Mouse (Mus musculus): ENCODE measurements around the gene Nfyb. TPM values are rescaled to one million over a fixed set of nuclear protein-coding genes. Genes with fewer than 3 reads are reported as not detected.
A peak's percentile ranks its signal among the peaks of the same experiment; 100 is the strongest.

Gene Nfyb
- polyA plus RNA-seq, 1 experiment from 2014 or later, result 28.2 TPM

GRCm38 (mm10) chr10:82779831-82780230, 15.9 kb upstream of the Nfyb start:
- no peak overlapping the region for H3K27ac ChIP-seq (replicated peaks in 1 of 2; ENCODE audit: control insufficient read depth in 1 of 2, insufficient read depth in 1 of 2, low read depth in 2 of 2, low read length in 2 of 2)
- no peaks in the 10 kb centered on the region for H3K9me3 ChIP-seq (ENCODE audit: control insufficient read depth, low read length)
- no peak overlapping the region for H3K4me3 ChIP-seq (ENCODE audit: control insufficient read depth in 1 of 2, insufficient read depth in 1 of 2, low read depth in 1 of 2, low read length in 2 of 2)
- H3K4me1 ChIP-seq (ENCODE audit: control insufficient read depth in 2 of 2, insufficient read depth in 2 of 2, low read length in 2 of 2), result peaks cover 4 to 7% of the 10 kb centered on the region in 2 experiments; a peak in 3 of 4 replicates
- ATAC-seq (ENCODE audit: insufficient number of reproducible peaks, insufficient read depth, low FRiP score, low read depth), result no peak
- no peak overlapping the region for H3K4me2 ChIP-seq (ENCODE audit: low read length)
- no peaks in the 10 kb centered on the region for H3K27me3 ChIP-seq (ENCODE audit: control insufficient read depth, insufficient read depth, low read length)
- H3K36me3 ChIP-seq (ENCODE audit: control insufficient read depth, insufficient read depth, low read length), result no peaks in the 10 kb centered on the region
- 96% methylated on average over 14 of the region's 14 CpGs for WGBS
- H3K9ac ChIP-seq (ENCODE audit: low read length), result no peak overlapping the region

- Histone ChIP-seq H3K36me3 (ENCODE audit: control insufficient read depth, insufficient read depth, low read length) (no peaks in the 10 kb centered on the region), H3K4me2 (ENCODE audit: low read length) (no peak overlapping the region), H3K9me3 (ENCODE audit: control insufficient read depth, low read length) (no peaks in the 10 kb centered on the region), H3K27ac (replicated peaks in 1 of 2; ENCODE audit: control insufficient read depth in 1 of 2, insufficient read depth in 1 of 2, low read depth in 2 of 2, low read length in 2 of 2) (no peak overlapping the region), H3K4me1 (ENCODE audit: control insufficient read depth in 2 of 2, insufficient read depth in 2 of 2, low read length in 2 of 2) (peaks cover 4 to 7% of the 10 kb centered on the region in 2 experiments; a peak in 3 of 4 replicates), H3K9ac (ENCODE audit: low read length) (no peak overlapping the region), H3K4me3 (ENCODE audit: control insufficient read depth in 1 of 2, insufficient read depth in 1 of 2, low read depth in 1 of 2, low read length in 2 of 2) (no peak overlapping the region), H3K27me3 (ENCODE audit: control insufficient read depth, insufficient read depth, low read length) (no peaks in the 10 kb centered on the region)
- ATAC-seq (ENCODE audit: insufficient number of reproducible peaks, insufficient read depth, low FRiP score, low read depth), result no peak
- 82% methylated on average over 8 of the region's 8 CpGs for WGBS
Measured at GRCm38 (mm10) chr10:82778791-82779549, 15.0 kb upstream of the Nfyb start.

- Histone ChIP-seq H3K36me3 (ENCODE audit: control insufficient read depth, insufficient read depth, low read length) (no peaks in the 10 kb centered on the region), H3K9me3 (ENCODE audit: control insufficient read depth, low read length) (no peaks in the 10 kb centered on the region), H3K4me1 (ENCODE audit: control insufficient read depth in 2 of 2, insufficient read depth in 2 of 2, low read length in 2 of 2) (peaks cover 4 to 7% of the 10 kb centered on the region in 2 experiments; a peak in 3 of 4 replicates), H3K4me2 (ENCODE audit: low read length) (peak overlapping the region; percentile 38), H3K27me3 (ENCODE audit: control insufficient read depth, insufficient read depth, low read length) (no peaks in the 10 kb centered on the region), H3K9ac (ENCODE audit: low read length) (peak overlapping the region; percentile 54; the same call in 1 of the 2 replicates), H3K4me3 (ENCODE audit: control insufficient read depth in 1 of 2, insufficient read depth in 1 of 2, low read depth in 1 of 2, low read length in 2 of 2) (no peak overlapping the region), H3K27ac (replicated peaks in 1 of 2; ENCODE audit: control insufficient read depth in 1 of 2, insufficient read depth in 1 of 2, low read depth in 2 of 2, low read length in 2 of 2) (0 out of 4 replicates have a peak overlapping the region, but pooled peaks of 1 of the 2 experiments have one; percentile 9)
- no peak for ATAC-seq (ENCODE audit: insufficient number of reproducible peaks, insufficient read depth, low FRiP score, low read depth)
- 29% methylated on average over 13 of the region's 13 CpGs for WGBS
Measured at GRCm38 (mm10) chr10:82777886-82778285, 13.9 kb upstream of the Nfyb start.

- Histone ChIP-seq H3K27ac (replicated peaks in 1 of 2; ENCODE audit: control insufficient read depth in 1 of 2, insufficient read depth in 1 of 2, low read depth in 2 of 2, low read length in 2 of 2) (no peak overlapping the region), H3K36me3 (ENCODE audit: control insufficient read depth, insufficient read depth, low read length) (no peaks in the 10 kb centered on the region), H3K4me1 (ENCODE audit: control insufficient read depth in 2 of 2, insufficient read depth in 2 of 2, low read length in 2 of 2) (peaks cover 4 to 7% of the 10 kb centered on the region in 2 experiments; a peak in 3 of 4 replicates), H3K9ac (ENCODE audit: low read length) (no peak overlapping the region), H3K27me3 (ENCODE audit: control insufficient read depth, insufficient read depth, low read length) (no peaks in the 10 kb centered on the region), H3K9me3 (ENCODE audit: control insufficient read depth, low read length) (no peaks in the 10 kb centered on the region), H3K4me3 (ENCODE audit: control insufficient read depth in 1 of 2, insufficient read depth in 1 of 2, low read depth in 1 of 2, low read length in 2 of 2) (no peak overlapping the region), H3K4me2 (ENCODE audit: low read length) (no peak overlapping the region)
- WGBS, result 45% methylated on average over 2 of the region's 2 CpGs
- no peak for ATAC-seq (ENCODE audit: insufficient number of reproducible peaks, insufficient read depth, low FRiP score, low read depth)
Measured at GRCm38 (mm10) chr10:82777075-82777474, 13.1 kb upstream of the Nfyb start.

- Histone ChIP-seq H3K4me3 (ENCODE audit: control insufficient read depth in 1 of 2, insufficient read depth in 1 of 2, low read depth in 1 of 2, low read length in 2 of 2) (no peak overlapping the region), H3K27ac (replicated peaks in 1 of 2; ENCODE audit: control insufficient read depth in 1 of 2, insufficient read depth in 1 of 2, low read depth in 2 of 2, low read length in 2 of 2) (no peak overlapping the region)
- 92% methylated on average over 5 of the region's 5 CpGs for WGBS
Measured at GRCm38 (mm10) chr10:82774841-82775240, 10.9 kb upstream of the Nfyb start.

GRCm38 (mm10) chr10:82771595-82772170, 7.7 kb upstream of the Nfyb start:
- Histone ChIP-seq H3K9ac (ENCODE audit: low read length) (no peak overlapping the region), H3K4me3 (ENCODE audit: control insufficient read depth in 1 of 2, insufficient read depth in 1 of 2, low read depth in 1 of 2, low read length in 2 of 2) (no peak overlapping the region), H3K27ac (replicated peaks in 1 of 2; ENCODE audit: control insufficient read depth in 1 of 2, insufficient read depth in 1 of 2, low read depth in 2 of 2, low read length in 2 of 2) (no peak overlapping the region), H3K36me3 (ENCODE audit: control insufficient read depth, insufficient read depth, low read length) (no peaks in the 10 kb centered on the region), H3K4me2 (ENCODE audit: low read length) (no peak overlapping the region), H3K4me1 (ENCODE audit: control insufficient read depth in 2 of 2, insufficient read depth in 2 of 2, low read length in 2 of 2) (no peaks in the 10 kb centered on the region), H3K27me3 (ENCODE audit: control insufficient read depth, insufficient read depth, low read length) (no peaks in the 10 kb centered on the region), H3K9me3 (ENCODE audit: control insufficient read depth, low read length) (no peaks in the 10 kb centered on the region)
- ATAC-seq (ENCODE audit: insufficient number of reproducible peaks, insufficient read depth, low FRiP score, low read depth), result no peak
- 66% methylated on average over 9 of the region's 9 CpGs for WGBS

More at GRCm38 (mm10) chr10:82774841-82775240, 10.9 kb upstream of the Nfyb start:
- H3K27me3 ChIP-seq (ENCODE audit: control insufficient read depth, insufficient read depth, low read length), result no peaks in the 10 kb centered on the region
- no peak overlapping the region for H3K4me2 ChIP-seq (ENCODE audit: low read length)
- H3K9me3 ChIP-seq (ENCODE audit: control insufficient read depth, low read length), result no peaks in the 10 kb centered on the region
- no peaks in the 10 kb centered on the region for H3K36me3 ChIP-seq (ENCODE audit: control insufficient read depth, insufficient read depth, low read length)
- ATAC-seq (ENCODE audit: insufficient number of reproducible peaks, insufficient read depth, low FRiP score, low read depth), result no peak
- no peak overlapping the region for H3K9ac ChIP-seq (ENCODE audit: low read length)
- peaks cover 4 to 7% of the 10 kb centered on the region in 2 experiments; a peak in 3 of 4 replicates for H3K4me1 ChIP-seq (ENCODE audit: control insufficient read depth in 2 of 2, insufficient read depth in 2 of 2, low read length in 2 of 2)

- Histone ChIP-seq H3K36me3 (ENCODE audit: control insufficient read depth, insufficient read depth, low read length) (no peaks in the 10 kb centered on the region), H3K4me2 (ENCODE audit: low read length) (no peak overlapping the region), H3K9ac (ENCODE audit: low read length) (no peak overlapping the region), H3K9me3 (ENCODE audit: control insufficient read depth, low read length) (no peaks in the 10 kb centered on the region), H3K27ac (replicated peaks in 1 of 2; ENCODE audit: control insufficient read depth in 1 of 2, insufficient read depth in 1 of 2, low read depth in 2 of 2, low read length in 2 of 2) (no peak overlapping the region), H3K27me3 (ENCODE audit: control insufficient read depth, insufficient read depth, low read length) (no peaks in the 10 kb centered on the region), H3K4me3 (ENCODE audit: control insufficient read depth in 1 of 2, insufficient read depth in 1 of 2, low read depth in 1 of 2, low read length in 2 of 2) (no peak overlapping the region), H3K4me1 (ENCODE audit: control insufficient read depth in 2 of 2, insufficient read depth in 2 of 2, low read length in 2 of 2) (no peaks in the 10 kb centered on the region)
- no peak for ATAC-seq (ENCODE audit: insufficient number of reproducible peaks, insufficient read depth, low FRiP score, low read depth)
- 79% methylated on average over 2 of the region's 2 CpGs for WGBS
Measured at GRCm38 (mm10) chr10:82770713-82771112, 6.8 kb upstream of the Nfyb start.

Data from heart, embryonic 14.5 days (tissue).